Mouse (Mus musculus): Measurements from ENCODE around the gene Cnnm2.
A peak's percentile ranks its signal among the peaks of the same experiment; 100 is the strongest.

Cnnm2 gene

DNA sequence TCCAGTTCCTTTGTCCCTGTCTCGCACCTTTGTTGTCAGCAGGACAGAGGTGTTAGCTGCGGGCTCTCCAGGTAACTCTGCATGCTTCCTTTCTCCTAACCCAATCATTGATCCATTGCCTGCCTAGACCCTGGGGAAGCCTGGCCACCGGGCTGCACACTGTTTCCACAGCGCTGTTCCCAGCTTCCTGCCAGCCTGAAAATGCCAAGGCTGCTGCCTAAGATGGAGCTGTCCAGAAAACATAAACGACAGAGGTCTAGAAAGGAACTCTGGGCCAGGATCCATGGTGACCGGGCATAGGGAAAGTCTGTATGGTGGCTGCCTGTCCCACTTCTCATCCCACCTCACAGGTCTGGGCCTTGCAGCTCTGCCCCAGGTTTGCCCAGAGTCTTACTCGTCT, 110.3 kb downstream of the Cnnm2 start:
- no peak for ATAC-seq (ENCODE audit: insufficient number of reproducible peaks, low FRiP score, low TSS enrichment)

DNA sequence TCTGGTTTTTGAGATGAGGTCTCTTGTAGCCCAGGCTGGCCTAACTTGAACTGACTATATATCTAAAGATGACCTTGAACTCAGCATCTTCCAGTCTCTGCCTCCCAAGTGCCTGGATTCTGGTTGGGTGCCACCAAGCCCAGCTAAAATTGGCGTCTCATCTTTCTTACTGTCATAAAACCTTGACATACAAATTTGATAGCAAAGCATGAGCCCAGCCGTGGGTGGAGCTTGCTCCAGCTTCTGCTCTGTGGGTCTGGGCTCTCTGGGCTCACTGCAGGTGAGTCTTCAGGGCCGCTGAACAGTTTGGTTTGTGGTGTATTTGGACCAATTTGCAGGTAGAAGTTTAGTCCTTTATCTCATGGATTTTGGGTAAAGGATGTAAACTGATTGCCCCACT, 112.5 kb downstream of the Cnnm2 start:
- ATAC-seq (ENCODE audit: insufficient number of reproducible peaks, low FRiP score, low TSS enrichment) = no peak

DNA sequence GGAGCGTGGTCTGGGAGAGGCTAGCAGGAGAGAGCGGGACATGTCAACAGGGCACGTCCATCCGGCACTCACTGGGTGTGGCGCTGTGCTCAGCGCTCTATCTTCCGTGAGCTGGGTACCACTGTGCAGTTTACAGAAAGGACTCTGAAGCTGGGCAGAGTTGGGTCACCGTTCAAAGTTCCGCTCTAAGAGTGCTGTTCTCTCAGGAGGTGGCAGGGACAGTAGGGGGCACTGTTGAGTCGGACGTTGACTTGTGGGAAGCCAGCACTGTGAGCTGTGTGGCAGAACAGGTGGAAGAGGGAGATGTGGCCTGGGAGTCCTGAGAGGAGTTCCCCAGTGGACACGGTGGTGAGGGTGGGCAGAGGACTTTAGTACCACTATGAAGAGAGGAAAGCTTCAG, 114.4 kb downstream of the Cnnm2 start:
- ATAC-seq (ENCODE audit: insufficient number of reproducible peaks, low FRiP score, low TSS enrichment) = peak; percentile 49; the same call in 1 of the 2 replicates

DNA sequence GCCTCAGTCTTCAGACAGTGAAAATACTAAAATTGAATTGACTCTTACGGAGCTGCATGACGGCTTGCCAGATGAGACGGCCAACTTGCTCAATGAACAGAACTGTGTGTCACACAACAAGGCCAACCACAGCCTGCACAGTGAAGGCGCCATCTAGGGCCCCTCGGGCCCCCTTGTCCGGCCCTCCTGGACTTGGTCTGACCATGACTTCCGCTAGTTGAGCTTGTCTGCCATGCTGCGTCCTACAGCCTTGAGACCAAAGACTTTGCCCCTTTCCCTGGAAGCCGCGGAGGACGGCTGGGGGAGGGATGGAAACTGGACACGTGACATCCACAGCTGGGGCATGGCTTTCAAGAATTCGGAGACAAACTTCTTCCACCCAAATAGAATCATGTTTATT, 116.5 kb downstream of the Cnnm2 start:
- ATAC-seq (ENCODE audit: insufficient number of reproducible peaks, low FRiP score, low TSS enrichment) = no peak

GRCm38 (mm10) chr19:46878346-46878745, 117.0 kb downstream of the Cnnm2 start:
- peak; percentile 48; the same call in 1 of the 2 replicates for ATAC-seq (ENCODE audit: insufficient number of reproducible peaks, low FRiP score, low TSS enrichment)

DNA sequence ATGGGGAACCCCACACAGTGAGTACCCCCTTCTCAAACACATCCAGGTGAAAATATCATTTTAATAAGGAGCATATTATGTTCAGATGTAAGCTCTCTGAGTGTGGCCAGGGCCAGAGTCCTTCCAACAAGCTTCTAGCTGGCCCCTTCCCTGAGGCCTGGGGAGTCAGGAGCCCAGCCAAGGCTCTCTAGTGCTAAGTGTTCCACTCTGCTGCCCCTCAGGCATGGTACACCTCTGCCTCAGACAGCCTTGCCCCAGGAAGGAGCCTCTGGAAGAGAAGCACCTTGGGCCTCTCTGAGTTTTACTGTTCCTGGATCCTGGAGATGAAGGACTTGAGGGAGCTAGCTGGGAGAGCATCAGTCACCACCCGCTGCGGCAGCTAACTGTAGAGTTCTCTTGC, 118.5 kb downstream of the Cnnm2 start:
- ATAC-seq (ENCODE audit: insufficient number of reproducible peaks, low FRiP score, low TSS enrichment) = no peak

DNA sequence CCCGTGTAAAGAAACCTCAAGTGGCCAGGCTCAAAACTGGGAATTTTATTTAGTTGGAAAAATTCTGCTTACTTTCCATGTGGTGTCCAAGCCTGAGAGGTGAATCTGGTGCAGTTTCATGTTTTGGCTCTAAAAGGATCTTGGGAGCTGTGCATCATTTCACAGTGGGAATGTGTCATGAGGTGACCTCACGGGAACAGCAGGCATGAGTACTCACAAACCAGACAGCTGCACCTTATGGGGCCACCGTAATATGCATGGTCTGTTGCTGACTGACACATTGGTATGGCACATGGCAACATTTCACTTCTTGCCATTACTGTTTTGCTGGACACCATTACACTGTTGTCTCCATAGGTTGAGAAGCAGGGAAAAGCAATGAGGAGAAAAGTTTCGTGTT, 124.0 kb downstream of the Cnnm2 start:
- ATAC-seq (ENCODE audit: insufficient number of reproducible peaks, low FRiP score, low TSS enrichment) = no peak

DNA sequence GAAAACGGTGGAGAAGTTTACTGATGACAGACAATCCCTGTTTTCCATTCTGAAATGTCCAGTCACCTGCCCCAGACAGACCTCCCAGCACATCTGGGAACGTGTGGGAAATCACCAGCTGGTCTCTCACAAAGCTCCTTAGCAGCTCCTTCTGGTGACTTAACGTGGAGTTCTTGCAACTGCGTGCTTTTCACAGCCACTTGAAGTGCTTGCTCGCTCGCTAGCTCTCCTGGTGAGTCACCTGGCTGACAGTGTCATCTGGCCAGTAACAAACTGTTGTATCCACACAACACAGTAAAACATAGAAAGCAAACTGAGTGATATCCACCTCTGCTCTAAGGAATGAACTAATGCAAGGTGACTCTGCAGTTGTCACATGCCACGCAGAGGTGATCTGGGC, 125.4 kb downstream of the Cnnm2 start:
- no peak for ATAC-seq (ENCODE audit: insufficient number of reproducible peaks, low FRiP score, low TSS enrichment)

GRCm38 (mm10) chr19:46887811-46888527, 126.6 kb downstream of the Cnnm2 start:
- ATAC-seq (ENCODE audit: insufficient number of reproducible peaks, low FRiP score, low TSS enrichment) = no peak

- ATAC-seq (ENCODE audit: insufficient number of reproducible peaks, low FRiP score, low TSS enrichment) = no peak
These were observed 128.3 kb downstream of the Cnnm2 start for GRCm38 (mm10) chr19:46889666-46890065.

DNA sequence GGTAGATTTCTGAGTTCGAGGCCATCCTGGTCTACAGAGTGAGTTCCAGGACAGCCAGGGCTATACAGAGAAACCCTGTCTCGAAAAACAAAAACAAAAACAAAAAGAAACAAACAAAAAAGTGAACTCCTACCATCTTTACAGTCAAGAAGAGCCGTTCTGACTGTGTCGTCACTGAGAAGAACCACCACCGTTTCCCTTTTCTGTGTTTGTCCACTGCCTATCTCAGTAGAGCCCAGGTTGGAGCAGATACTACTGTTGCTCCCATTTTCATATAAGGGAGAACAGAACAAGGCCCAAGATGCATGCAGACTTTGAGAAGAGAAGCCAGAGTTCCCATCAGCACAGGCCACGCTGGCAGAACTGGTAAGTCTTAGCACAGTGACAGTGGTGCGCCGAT, 129.3 kb downstream of the Cnnm2 start:
- ATAC-seq (ENCODE audit: insufficient number of reproducible peaks, low FRiP score, low TSS enrichment) = no peak

GRCm38 (mm10) chr19:46892856-46893255, 131.5 kb downstream of the Cnnm2 start:
- no peak for ATAC-seq (ENCODE audit: insufficient number of reproducible peaks, low FRiP score, low TSS enrichment)

DNA sequence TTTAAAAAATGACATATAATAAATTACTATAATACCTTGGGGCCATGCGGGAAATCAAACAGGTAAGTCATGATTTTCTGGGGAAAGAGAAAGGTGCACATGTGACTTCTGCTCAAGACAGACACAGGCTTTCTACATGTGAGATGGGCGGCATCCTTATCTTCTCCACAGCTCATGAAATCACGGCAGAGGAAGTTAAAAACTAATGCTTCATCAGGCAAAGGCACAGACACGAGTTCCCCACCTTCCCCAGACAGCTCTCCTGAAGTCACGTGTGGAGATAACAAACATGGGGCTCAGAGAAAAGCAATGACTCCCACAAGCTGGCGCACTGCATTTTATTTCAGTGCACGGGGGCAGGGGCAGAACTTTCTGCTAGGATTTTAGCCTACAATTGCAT, 132.1 kb downstream of the Cnnm2 start:
- ATAC-seq (ENCODE audit: insufficient number of reproducible peaks, low FRiP score, low TSS enrichment) = no peak

DNA sequence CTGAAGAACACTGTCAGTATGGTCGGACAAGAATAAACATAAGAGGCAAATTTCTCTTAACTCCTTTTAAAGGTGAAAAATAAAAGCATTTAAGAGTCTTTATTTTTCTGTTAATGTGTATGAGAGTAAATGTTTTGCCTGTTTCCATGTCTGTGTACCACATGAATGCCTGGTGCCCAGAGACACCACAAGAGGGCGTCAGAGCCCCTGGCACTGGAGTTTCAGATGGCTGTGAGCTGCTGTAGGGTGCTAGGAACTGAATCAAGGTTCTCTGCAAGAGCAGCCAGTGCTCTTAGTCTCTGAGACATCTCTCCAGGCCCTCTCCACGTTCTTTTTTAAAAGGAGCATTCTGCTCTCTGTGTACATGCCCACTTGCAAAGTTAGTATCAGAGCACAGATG, 135.7 kb downstream of the Cnnm2 start:
- ATAC-seq (ENCODE audit: insufficient number of reproducible peaks, low FRiP score, low TSS enrichment) = no peak

DNA sequence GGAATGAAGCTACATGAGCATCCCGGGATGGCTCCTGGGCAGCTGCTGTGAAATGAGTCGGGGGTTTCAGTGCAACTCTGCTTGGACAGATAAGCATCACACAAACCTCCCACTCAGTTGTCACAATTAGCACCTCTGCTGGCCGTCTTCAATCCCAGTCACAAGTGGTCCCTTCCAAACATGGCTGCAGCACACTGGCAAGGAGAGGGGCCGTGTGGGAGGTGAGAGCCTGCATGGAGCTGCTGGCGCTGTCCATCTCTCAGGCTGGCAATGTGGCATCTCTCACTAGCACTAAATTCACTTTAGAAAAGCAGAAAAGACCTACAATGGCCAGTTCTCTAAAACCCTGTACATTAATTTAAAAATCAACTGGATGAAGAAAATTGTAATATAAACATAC, 136.8 kb downstream of the Cnnm2 start:
- ATAC-seq (ENCODE audit: insufficient number of reproducible peaks, low FRiP score, low TSS enrichment) = no peak

- no peak for ATAC-seq (ENCODE audit: insufficient number of reproducible peaks, low FRiP score, low TSS enrichment)
These were observed 137.9 kb downstream of the Cnnm2 start for GRCm38 (mm10) chr19:46899306-46899705.

DNA sequence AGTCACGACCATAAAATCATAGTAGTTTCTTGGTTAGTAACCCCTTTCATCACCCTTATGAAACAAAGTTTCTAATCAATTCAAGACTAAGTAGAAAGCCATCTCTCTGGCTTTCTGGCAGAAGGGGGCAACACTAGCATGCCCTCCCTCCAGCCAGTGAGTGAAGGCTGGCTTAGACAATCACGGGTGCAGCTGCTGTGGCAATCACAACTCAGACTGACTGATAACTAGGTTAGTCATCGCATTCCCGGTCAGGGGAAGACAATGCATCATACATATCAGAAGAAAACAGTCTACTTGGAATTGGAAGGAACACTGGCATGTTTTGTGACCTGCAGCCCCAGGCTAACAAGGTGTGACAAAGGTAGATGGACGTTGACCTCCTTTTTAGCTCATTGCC, 138.5 kb downstream of the Cnnm2 start:
- ATAC-seq (ENCODE audit: insufficient number of reproducible peaks, low FRiP score, low TSS enrichment) = no peak

DNA sequence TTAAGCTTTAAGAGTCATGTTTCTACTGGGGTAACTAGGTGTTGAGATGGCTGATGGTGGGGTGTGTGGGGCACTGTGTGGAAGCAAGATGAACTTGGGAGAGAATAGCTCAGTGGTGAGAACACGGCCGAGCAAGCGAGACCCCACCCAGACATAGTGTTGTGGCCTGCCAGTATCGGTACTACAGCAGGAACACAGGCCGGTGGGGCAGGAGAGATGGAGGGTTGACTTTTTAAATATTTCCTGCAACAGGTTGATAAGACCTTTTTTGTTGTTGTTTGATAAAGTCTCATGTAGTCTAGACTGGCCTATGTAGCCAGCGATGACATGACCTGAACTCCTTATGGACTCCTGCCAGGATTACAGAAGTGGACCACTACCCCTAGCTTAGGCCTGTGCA, 139.4 kb downstream of the Cnnm2 start:
- ATAC-seq (ENCODE audit: insufficient number of reproducible peaks, low FRiP score, low TSS enrichment) = no peak

DNA sequence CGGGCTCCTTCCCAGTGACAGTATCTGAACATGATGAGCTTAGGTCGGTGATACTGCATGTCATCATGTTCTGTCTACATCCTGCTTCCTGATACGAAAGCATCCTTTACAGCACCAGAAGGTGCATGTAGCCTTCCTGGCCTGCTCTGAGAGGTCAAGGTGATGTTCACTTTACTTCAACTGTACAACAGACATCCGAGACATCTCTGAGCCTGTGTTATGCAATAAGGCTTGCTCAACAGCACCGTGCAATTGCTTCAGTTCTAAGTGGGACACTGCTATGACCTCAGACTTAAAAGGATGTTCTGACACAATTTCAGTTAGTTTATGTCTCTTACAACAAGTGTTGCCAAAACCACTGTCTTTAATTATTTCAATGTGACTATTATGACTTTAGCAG, 139.9 kb downstream of the Cnnm2 start:
- no peak for ATAC-seq (ENCODE audit: insufficient number of reproducible peaks, low FRiP score, low TSS enrichment)

GRCm38 (mm10) chr19:46903379-46903778, 142.0 kb downstream of the Cnnm2 start:
- no peak for ATAC-seq (ENCODE audit: insufficient number of reproducible peaks, low FRiP score, low TSS enrichment)

- ATAC-seq (ENCODE audit: insufficient number of reproducible peaks, low FRiP score, low TSS enrichment) = no peak
These were observed 143.5 kb downstream of the Cnnm2 start for GRCm38 (mm10) chr19:46904907-46905306.

DNA sequence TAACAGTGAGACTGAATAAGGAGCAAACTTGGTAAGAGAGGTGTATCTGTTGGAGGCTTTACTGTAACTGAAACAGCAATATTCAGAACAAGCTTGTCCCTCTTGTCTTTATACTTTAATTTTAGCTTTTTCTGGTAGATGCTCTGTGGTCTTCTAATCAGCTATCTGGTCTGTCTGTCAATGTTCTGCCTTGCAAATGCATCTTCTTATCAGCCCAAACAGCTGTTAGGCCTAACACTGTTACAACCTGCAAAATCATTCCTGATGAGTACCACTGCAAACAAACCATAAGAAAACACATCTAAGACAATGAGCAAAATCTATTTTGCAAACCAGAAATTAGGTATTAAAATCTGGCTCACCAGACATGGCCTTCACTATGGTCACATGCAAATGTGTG, 144.0 kb downstream of the Cnnm2 start:
- no peak for ATAC-seq (ENCODE audit: insufficient number of reproducible peaks, low FRiP score, low TSS enrichment)

DNA sequence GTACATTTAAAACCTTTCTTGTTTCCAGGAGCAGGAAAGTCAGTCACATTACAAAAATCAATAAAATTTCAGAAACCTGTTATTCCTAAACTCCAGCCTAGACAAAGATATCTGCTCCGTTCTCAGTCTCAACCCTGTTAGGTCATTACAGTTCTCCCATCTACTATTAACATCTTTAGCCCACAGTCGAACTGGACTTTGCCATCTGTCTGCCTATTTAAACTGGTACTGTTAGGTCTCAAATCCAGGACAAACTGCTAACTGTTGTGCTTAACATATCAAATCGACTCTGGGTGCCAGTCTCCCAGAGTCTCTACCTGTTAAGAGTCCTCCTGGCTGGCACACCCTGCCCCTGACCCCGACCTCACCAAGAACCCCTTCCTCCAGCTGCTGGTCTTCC, 144.6 kb downstream of the Cnnm2 start:
- no peak for ATAC-seq (ENCODE audit: insufficient number of reproducible peaks, low FRiP score, low TSS enrichment)

Data from cerebellum, adult (tissue).